Mouse (Mus musculus): ENCODE data around the gene Sphk2. TPM values are rescaled to one million over a fixed set of nuclear protein-coding genes. Genes with fewer than 3 reads are reported as not detected.

The Sphk2 gene
- polyA plus RNA-seq, 1 experiment: 9.9 TPM

- Histone ChIP-seq H3K4me3 (ENCODE audit: insufficient read depth, low read depth, low read length) (no peak overlapping the region), H3K27ac (replicated peaks; ENCODE audit: low read depth, low read length) (no peak overlapping the region)
These were observed 8.0 kb downstream of the Sphk2 start for GRCm38 (mm10) chr7:45709677-45710355.

GRCm38 (mm10) chr7:45709036-45709435, 8.8 kb downstream of the Sphk2 start:
- Histone ChIP-seq H3K4me3 (ENCODE audit: insufficient read depth, low read depth, low read length) (no peak overlapping the region), H3K4me1 (ENCODE audit: control insufficient read depth, insufficient read depth, insufficient read length, low read length) (0 out of 2 replicates have a peak, but pooled peaks cover 9% of the 10 kb centered on the region), H3K27ac (replicated peaks; ENCODE audit: low read depth, low read length) (peak overlapping the region; percentile 91; the same call in 1 of the 2 replicates)

More at GRCm38 (mm10) chr7:45709677-45710355, 8.0 kb downstream of the Sphk2 start:
- H3K4me1 ChIP-seq (ENCODE audit: control insufficient read depth, insufficient read depth, insufficient read length, low read length): 0 out of 2 replicates have a peak, but pooled peaks cover 11% of the 10 kb centered on the region

DNA sequence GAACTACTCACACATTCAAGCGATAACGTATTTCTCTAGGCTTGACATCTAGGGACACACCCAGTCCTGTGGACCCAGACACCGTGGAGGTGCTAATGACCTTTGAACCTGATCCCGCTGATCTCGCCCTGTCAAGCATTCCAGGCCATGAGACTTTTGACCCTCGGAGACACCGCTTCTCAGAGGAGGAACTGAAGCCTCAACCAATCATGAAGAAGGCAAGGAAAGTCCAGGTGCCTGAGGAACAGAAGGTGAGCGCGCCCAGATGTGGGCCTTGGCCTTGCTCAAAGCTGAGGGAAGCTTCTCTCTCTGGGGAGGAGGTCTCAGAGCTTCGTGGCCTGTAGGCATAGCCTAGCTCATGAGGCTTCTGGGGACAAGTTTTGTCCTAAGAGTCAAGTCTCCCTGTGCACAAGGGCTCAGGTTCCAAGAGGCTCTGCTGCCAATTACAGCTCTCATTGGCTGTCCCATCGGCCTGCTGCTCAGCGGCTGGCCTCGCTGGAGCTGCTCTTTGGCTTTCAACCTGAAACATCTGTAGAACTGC, 9.5 kb downstream of the Sphk2 start:
- Histone ChIP-seq H3K4me3 (ENCODE audit: insufficient read depth, low read depth, low read length) (peak overlapping the region; percentile 42), H3K4me1 (ENCODE audit: control insufficient read depth, insufficient read depth, insufficient read length, low read length) (0 out of 2 replicates have a peak, but pooled peaks cover 10% of the 10 kb centered on the region), H3K27ac (replicated peaks; ENCODE audit: low read depth, low read length) (peak overlapping the region; percentile 91)

GRCm38 (mm10) chr7:45707375-45707967, 10.3 kb downstream of the Sphk2 start:
- peak overlapping the region; percentile 97 for H3K27ac ChIP-seq (replicated peaks; ENCODE audit: low read depth, low read length)

GRCm38 (mm10) chr7:45706721-45707241, 11.0 kb downstream of the Sphk2 start:
- Histone ChIP-seq H3K4me1 (ENCODE audit: control insufficient read depth, insufficient read depth, insufficient read length, low read length) (0 out of 2 replicates have a peak, but pooled peaks cover 10% of the 10 kb centered on the region), H3K4me3 (ENCODE audit: insufficient read depth, low read depth, low read length) (peak overlapping the region; percentile 90), H3K27ac (replicated peaks; ENCODE audit: low read depth, low read length) (peak overlapping the region; percentile 97)

More at GRCm38 (mm10) chr7:45707375-45707967, 10.3 kb downstream of the Sphk2 start:
- H3K4me1 ChIP-seq (ENCODE audit: control insufficient read depth, insufficient read depth, insufficient read length, low read length): 0 out of 2 replicates have a peak, but pooled peaks cover 10% of the 10 kb centered on the region
- H3K4me3 ChIP-seq (ENCODE audit: insufficient read depth, low read depth, low read length): peak overlapping the region; percentile 56

GRCm38 (mm10) chr7:45705873-45706281, 11.9 kb downstream of the Sphk2 start:
- 0 out of 2 replicates have a peak, but pooled peaks cover 10% of the 10 kb centered on the region for H3K4me1 ChIP-seq (ENCODE audit: control insufficient read depth, insufficient read depth, insufficient read length, low read length)

DNA sequence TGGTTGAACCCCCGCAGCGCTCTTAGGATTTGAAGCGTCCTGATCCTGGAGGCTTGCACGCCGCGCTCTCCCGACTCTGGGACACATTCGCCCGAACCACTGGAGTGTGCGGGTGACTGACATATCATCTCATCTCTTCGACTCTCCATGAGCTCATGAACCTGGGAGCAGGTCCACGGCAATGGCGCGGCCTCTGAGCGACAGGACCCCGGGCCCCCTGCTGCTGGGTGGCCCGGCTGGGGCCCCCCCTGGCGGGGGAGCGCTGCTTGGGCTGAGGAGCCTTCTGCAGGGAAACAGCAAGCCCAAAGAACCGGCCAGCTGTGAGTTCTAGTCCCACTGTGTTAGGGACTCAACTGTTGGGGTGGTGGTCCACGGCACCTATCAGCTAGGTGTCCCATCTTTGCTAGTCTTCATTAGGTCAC, 12.3 kb downstream of the Sphk2 start:
- peak overlapping the region; percentile 90 for H3K4me3 ChIP-seq (ENCODE audit: insufficient read depth, low read depth, low read length)
- H3K27ac ChIP-seq (replicated peaks; ENCODE audit: low read depth, low read length): peak overlapping the region; percentile 87
- 0 out of 2 replicates have a peak, but pooled peaks cover 10% of the 10 kb centered on the region for H3K4me1 ChIP-seq (ENCODE audit: control insufficient read depth, insufficient read depth, insufficient read length, low read length)

More at GRCm38 (mm10) chr7:45705873-45706281, 11.9 kb downstream of the Sphk2 start:
- Histone ChIP-seq H3K4me3 (ENCODE audit: insufficient read depth, low read depth, low read length) (peak overlapping the region; percentile 90), H3K27ac (replicated peaks; ENCODE audit: low read depth, low read length) (peak overlapping the region; percentile 97)

DNA sequence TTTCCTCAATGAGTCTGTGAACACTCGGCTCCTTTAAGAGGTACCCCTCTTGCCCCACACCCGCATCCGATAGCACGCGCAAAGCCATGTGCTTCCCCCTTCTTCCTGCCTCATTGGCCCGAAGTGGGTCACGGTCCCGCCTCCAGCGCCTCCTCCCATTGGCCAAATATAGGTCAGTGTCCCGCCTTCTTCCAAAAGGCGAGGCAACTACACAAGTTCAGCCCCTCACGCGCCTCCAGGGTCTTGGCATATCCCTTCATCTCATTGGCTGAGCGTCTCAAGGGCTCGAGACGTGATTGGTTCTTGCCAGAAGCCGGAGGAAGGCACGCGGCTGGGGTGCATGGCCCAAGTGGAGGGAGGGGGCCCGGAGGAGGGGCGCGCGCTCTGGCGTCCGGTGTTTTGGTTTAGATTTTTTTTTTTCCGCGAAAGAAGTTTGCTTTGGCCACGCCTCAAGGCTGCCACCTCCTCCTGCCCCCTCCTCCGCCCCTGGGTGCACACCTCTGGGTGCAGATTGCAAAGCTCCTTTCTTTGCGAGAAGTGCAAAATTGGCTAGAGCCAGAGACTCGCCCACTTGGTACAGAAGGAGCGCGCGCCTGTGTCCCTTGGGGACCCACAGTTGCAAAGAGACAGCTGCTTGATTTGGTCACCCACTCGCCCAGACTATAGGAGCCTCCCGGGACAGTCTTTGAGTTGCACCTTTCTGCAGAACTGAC, 12.9 kb downstream of the Sphk2 start, which contains the start of gene Dbp:
Gene Dbp, plus strand, starts transcription at position 359 of the 713 bp plus-strand sequence.
- Histone ChIP-seq H3K4me1 (ENCODE audit: control insufficient read depth, insufficient read depth, insufficient read length, low read length) (0 out of 2 replicates have a peak, but pooled peaks cover 10% of the 10 kb centered on the region), H3K27ac (replicated peaks; ENCODE audit: low read depth, low read length) (peak within 1 kb of the TSS; percentile 87)

DNA sequence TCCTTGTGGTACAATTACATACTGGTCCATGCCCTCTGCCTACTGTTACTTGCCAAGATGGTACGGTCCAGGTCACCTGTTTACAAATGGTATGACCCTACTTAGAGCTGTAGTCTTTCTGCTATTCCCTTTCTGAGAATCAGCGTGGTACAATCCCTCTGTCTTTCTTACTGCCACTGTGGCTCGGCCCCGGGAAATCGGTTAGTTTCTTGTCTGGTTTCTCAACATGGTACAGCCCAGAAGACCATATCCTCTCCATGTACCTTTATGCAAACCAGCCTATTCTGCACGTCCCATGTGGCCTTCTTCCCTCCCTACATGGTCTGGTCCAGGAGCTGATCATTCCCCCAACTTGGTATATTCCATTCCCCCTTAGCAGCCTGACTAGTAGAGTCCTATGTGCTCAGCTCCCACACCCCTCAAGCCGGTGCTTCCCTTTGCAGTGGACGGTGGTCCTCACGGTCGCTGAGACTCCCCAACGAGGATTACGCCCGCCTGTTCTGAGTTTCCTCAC, 13.7 kb downstream of the Sphk2 start:
- peak overlapping the region; percentile 84 for H3K27ac ChIP-seq (replicated peaks; ENCODE audit: low read depth, low read length)
- 0 out of 2 replicates have a peak, but pooled peaks cover 10% of the 10 kb centered on the region for H3K4me1 ChIP-seq (ENCODE audit: control insufficient read depth, insufficient read depth, insufficient read length, low read length)

More for the DNA sequence above, 12.9 kb downstream of the Sphk2 start, which contains the start of gene Dbp:
- H3K4me3 ChIP-seq (ENCODE audit: insufficient read depth, low read depth, low read length): peak within 1 kb of the TSS; percentile 90

DNA sequence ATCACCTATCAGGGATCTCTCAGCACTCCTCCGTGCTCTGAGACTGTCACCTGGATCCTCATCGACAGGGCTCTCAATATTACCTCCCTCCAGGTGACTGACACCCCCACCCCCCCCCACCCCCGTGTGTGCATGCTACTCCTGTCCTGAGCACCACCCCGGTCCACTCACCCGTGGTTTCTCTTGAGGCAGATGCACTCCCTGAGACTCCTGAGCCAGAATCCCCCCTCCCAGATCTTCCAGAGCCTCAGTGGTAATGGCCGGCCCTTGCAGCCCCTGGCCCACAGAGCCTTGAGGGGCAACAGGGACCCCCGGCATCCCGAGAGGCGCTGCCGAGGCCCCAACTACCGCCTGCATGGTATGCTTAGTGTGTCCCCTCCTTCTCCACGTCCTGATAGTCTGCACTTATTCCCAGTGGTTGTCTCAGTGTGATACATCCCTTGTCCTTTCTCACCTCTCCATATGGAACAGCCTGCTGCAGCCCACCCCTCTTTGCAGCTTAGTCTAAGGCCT, 14.2 kb downstream of the Sphk2 start:
- Histone ChIP-seq H3K4me3 (ENCODE audit: insufficient read depth, low read depth, low read length) (peak overlapping the region; percentile 57; the same call in 1 of the 2 replicates), H3K27ac (replicated peaks; ENCODE audit: low read depth, low read length) (peak overlapping the region; percentile 84), H3K4me1 (ENCODE audit: control insufficient read depth, insufficient read depth, insufficient read length, low read length) (0 out of 2 replicates have a peak, but pooled peaks cover 8% of the 10 kb centered on the region)

More for the DNA sequence above, 13.7 kb downstream of the Sphk2 start:
- peak overlapping the region; percentile 57 for H3K4me3 ChIP-seq (ENCODE audit: insufficient read depth, low read depth, low read length)

- H3K27ac ChIP-seq (replicated peaks; ENCODE audit: low read depth, low read length): no peak overlapping the region
- H3K4me3 ChIP-seq (ENCODE audit: insufficient read depth, low read depth, low read length): no peak overlapping the region
- H3K4me1 ChIP-seq (ENCODE audit: control insufficient read depth, insufficient read depth, insufficient read length, low read length): 0 out of 2 replicates have a peak, but pooled peaks cover 2% of the 10 kb centered on the region
These were observed 14.8 kb downstream of the Sphk2 start for GRCm38 (mm10) chr7:45702809-45703520.

DNA sequence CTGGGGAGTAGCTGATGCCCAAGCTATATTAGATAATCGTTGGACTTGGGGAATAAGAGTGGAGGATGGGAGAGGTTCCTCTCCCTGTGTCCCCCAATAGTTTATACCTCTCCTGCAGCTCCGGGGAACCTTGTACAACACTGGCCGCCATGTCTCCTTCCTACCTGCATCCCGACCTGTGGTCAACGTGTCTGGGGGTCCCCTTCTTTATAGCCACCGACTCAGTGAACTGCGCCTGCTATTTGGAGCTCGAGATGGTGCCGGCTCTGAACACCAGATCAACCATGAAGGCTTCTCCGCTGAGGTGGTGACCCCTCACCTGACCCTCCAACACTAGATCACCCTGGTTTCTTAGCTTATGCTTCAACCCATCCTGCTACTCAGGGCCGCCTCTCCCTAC, 15.5 kb downstream of the Sphk2 start:
- no peak overlapping the region for H3K4me3 ChIP-seq (ENCODE audit: insufficient read depth, low read depth, low read length)
- H3K27ac ChIP-seq (replicated peaks; ENCODE audit: low read depth, low read length): no peak overlapping the region
- 0 out of 2 replicates have a peak, but pooled peaks cover 2% of the 10 kb centered on the region for H3K4me1 ChIP-seq (ENCODE audit: control insufficient read depth, insufficient read depth, insufficient read length, low read length)

- Histone ChIP-seq H3K4me3 (ENCODE audit: insufficient read depth, low read depth, low read length) (peak overlapping the region; percentile 44; the same call in 1 of the 2 replicates), H3K27ac (replicated peaks; ENCODE audit: low read depth, low read length) (no peak overlapping the region), H3K4me1 (ENCODE audit: control insufficient read depth, insufficient read depth, insufficient read length, low read length) (0 out of 2 replicates have a peak, but pooled peaks cover 2% of the 10 kb centered on the region)
These were observed 16.2 kb downstream of the Sphk2 start for GRCm38 (mm10) chr7:45701607-45702006.
